Mouse (Mus musculus) embryo, embryonic 10.5 days (tissue): ENCODE data around the gene Hist1h3f.
"Not testable (repeated sequence)": the region's sequence is repeated elsewhere in the genome, so short reads cannot be mapped to it uniquely, and the experiment has no call there.

Source experiments
- DNase-seq: peaks from one replicate; pipeline ENCODE4 v3.0.0-alpha.2; 2015; ENCODE audit warnings: low spot score

Hist1h3f gene

DNA sequence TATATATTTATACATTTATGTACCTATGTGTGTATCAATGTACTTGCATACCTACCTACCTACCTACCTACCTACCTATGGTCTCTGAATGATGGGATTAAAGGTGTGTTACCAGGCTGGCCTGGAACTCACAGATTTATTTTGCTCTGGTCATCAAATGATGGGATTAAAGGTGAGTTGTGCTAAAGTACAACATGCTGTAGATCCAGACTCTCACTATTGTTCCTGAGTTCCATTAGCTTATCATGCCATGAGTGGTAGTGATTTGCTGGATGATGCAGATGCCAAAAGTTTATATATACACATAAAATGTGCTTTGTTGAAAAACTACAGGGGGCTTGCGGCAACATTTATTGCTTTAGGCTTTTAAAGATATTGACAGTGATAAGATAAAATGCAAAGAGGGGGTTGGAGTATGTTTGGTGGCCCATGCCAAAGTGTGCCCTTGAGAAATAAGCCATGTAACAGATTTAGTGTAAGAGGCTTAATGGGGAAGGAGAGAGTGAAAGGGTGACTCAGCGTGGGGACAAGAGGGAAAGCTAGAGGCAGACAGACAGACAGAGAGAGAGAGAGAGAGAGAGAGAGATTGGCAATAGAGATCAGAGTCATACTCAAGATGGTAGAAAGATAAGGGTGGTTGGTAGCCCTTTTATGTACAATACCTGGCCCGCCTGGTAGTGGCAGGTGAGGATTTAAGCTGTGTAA lies 6.7 kb upstream of the Hist1h3f start:
- DNase-seq: peak; percentile 22

DNA sequence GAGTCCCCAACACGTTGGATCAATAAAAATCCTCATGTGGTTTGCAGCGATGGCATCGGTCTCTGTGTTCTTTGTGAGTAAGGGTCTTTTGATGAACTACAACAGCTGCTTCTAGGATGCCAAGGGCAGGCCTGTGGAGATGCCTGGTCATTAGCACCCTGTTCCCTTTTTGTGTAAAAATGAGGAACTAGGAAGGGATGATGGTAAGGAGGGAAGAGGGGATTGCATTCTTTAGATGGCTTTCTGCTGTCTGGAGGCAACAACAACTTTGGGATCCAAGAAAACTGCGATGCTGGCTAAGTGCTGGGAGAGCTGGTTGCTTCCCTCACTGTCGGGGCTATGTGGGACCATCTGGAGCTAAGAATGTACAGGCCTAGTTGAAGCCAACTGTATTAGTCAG lies 5.6 kb upstream of the Hist1h3f start:
- DNase-seq: no peak

DNA sequence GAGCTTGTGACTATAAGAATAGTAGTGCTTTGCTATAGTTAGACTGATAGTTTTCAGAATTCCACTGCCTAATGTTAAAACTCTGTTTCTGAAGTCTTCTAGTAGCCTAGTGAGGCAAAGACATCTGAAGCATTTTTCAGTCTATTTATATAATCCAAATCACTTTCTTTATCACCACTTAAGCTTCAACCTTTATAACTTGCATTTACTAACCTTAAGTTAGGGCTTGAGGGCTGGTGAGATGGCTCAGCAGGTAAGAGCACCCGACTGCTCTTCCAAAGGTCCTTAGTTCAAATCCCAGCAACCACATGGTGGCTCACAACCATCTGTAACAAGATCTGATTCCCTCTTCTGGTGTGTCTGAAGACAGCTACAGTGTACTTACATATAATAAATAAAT lies 4.0 kb upstream of the Hist1h3f start:
- not testable (repeated sequence) for DNase-seq

DNA sequence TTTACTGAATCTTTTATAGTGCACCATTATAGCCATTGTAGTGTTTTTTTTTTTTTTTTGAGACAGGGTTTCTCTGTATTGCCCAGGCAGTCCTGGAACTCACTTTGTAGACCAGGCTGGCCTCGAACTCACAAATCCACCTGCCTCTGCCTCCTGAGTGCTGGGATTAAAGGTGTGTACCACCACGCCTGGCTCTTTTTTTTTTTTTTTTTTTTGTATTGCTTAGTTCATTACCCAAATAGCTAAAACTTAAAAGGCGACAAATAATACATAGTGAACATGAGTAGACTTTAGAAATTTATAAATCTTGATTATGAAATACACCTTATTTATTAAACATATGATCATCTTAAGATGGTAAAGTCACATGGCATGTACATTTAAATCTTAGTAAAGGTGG lies 2.4 kb upstream of the Hist1h3f start:
- DNase-seq: no peak

DNA sequence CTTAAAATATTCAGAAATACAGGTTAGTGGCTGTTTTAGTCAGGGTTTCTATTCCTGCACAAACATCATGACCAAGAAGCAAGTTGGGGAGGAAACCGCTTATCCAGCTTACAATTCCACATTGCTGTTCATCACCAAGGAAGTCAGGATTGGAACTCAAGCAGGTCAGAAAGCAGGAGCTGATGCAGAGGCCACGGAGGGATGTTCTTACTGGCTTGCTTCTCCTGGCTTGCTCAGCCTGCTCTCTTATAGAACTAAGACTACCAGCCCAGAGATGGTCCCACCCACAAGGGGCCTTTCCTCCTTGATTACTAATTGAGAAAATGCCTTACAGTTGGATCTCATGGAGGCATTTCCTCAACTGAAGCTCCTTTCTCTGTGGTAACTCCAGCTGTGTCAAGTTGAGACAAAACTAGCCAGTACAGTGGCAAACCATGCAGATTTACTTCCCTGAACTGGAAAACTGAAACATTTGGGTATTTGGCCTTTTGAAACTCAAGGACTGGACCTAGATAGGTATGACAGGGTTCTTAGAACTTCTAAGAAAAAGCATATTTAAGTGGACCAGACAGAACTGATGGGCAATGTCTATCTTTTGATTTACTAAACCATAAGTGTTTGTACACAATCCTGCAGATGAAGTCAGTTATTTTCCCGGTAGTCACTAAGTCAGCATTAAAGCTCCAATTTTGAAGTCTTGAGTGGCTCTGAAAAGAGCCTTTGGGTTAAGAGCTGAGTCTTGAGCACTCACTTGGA lies 1.4 kb upstream of the Hist1h3f start:
- DNase-seq: peak; percentile 64

DNA sequence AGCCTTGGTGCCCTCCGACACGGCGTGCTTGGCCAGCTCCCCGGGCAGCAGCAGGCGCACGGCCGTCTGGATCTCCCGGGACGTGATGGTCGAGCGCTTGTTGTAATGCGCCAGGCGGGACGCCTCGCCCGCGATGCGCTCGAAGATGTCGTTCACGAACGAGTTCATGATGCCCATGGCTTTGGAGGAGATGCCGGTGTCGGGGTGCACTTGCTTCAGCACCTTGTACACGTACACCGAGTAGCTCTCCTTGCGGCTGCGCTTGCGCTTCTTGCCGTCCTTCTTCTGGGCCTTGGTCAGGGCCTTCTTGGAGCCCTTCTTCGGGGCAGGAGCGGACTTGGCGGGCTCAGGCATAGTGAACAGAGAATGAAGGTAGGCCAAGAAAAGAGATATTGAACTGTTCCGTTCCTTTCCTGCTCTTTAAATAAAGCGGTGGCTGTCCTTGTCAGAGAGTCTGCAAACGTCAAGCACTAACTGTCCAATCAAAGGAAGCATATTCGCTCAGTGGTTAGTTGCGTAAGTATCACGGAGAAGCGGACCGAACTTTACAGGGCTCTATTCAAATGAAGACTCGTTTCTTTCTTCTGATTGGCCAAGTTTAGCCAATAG lies 749 bp upstream of the Hist1h3f start, which contains the start of gene Hist1h2bh:
Gene Hist1h2bh, minus strand, starts transcription at position 394 of the 609 bp plus-strand sequence.
- DNase-seq: peak; percentile 95

DNA sequence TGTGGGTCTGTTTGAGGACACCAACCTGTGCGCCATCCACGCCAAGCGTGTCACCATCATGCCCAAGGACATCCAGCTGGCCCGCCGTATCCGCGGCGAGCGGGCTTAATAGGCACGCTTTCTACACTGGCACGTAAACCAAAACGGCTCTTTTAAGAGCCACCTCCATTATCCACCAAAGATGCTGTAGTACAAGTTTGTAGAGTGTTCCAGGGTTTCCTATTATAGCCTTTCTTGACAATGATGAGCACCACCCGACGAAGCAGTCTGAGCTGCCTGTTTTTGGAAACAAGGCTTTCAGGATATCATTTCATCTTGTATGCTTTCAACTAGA lies 902 bp downstream of the Hist1h3f start:
- DNase-seq: not testable (repeated sequence)

DNA sequence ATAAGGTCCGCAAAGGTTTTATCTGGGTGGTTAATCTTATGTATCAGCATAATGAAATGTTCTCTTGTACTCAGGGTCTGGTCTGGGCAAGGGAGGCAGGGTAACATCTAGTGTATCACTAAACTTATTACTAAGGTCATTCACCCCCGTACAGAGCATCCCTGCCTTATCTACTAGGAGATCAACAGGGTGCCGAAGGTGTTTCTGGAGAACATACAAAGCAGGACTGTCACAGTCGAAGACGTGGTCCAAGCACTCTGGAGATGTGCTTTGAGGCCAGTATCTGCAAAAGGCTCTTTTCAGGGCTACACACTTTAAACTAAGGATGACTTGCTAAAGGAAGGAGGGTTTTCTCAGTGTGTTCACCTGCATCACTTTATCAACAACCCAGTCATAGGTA lies 2.8 kb downstream of the Hist1h3f start:
- DNase-seq: no peak

DNA sequence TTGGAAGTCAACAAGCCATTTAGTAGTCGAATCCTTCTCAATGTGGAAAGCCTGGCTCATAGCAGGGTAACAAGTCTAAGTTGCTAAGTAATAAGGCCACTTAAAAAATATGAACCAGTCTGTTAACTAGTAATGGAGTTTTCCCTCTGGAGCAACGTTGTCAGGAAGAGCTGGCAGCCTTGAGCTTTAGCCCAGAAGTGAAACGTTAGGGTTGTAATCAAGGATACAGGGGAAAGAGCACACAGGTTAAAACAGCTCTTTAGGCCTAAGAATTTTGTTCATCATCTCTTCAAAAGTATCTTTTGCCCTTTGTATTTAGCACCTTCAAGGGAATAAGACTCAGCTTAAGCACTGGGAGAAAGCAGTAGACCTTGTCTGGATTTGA lies 6.9 kb downstream of the Hist1h3f start:
- DNase-seq: peak; percentile 82

DNA sequence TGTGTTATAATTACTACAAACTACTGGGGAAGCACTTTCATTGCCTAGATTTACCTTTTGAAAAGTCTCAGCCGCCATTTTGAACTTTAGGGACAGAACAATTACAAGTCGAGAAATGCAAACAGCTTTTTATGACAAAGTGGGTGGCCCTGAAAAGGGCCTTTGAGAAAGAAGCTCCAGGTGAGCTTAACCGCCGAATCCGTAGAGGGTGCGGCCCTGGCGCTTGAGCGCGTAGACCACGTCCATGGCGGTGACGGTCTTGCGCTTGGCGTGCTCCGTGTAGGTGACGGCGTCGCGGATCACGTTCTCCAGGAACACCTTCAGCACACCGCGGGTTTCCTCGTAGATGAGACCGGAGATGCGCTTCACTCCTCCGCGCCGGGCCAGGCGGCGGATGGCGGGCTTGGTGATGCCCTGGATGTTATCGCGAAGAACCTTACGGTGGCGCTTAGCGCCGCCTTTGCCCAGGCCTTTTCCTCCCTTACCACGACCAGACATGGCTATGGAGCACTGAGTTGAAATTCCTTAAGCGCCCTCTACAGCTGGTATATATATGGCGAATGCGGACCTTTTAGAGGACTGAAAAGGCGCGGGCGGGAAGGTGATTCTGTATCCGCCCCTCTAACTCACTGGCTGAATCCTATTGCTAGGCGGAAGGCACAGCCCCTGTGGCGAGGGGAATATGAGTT lies 7.4 kb downstream of the Hist1h3f start, which contains the start of gene Hist1h4f:
Gene Hist1h4f, minus strand, starts transcription at position 503 of the 689 bp plus-strand sequence.
- DNase-seq: peak; percentile 98

DNA sequence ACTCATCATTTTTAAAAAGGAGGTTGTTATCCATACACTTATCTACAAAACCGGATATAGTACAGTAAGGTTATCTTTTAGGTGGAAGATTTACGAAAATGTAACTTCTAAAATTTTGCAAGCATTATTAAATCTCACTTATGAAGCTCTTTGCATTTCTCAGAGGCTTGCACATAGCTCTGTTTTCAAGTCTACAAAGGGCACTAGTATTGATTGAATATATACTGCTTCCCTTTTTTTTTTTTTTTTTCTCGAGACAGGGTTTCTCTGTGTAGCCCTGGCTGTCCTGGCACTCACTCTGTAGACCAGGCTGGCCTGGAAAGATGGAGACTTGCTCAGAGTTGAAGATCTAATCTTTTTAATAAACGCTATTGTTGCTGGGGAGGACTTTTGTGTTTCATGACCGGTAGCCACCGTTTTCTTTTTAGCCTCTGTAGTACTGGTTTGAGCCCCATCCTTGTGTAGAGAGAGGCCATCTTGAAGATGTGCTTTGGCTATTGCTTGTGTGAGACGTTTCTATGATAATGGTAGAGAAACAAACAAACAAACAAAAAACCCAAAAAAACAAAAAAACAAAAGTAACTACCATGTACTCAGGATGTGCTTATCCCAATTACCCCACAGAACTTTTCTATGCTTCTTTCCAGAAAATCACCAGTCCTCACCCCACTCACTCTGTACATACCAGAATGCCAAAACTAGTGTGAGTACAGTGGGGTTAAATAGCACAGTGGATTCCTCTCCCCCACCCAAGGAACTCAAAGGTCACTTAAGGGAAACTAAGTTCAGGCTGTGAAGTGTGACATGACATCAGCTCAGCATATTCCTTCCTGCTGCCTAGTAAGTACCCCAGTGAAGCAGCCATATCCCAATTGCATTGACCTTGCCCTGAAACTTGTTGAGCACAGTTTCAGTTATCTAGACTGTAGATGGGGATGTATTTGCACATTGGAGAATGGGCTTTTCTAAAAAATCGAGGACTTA lies 8.4 kb downstream of the Hist1h3f start:
- no peak for DNase-seq

DNA sequence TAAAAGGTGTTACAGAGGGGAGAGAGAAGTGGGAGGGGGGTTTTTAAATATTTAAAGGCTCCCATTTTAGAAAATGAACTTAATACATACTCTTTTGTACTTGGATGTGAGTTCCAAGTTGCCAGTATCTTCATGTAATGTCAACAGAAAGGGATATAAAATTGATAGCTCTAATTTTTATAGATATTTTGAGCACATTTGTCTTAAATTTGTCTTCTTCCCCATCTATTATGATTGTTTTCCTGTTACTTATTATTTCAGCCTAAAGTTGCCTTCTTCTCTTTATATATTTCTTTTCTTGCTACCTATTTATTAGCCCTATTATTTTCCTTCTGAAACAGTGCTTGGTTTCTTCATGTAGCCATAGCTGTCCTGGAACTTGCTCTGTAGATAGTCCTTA lies 9.1 kb downstream of the Hist1h3f start, which contains the start of gene Hist1h1d:
Gene Hist1h1d, plus strand, starts transcription at position 301 of the 400 bp plus-strand sequence.
- DNase-seq: no peak

DNA sequence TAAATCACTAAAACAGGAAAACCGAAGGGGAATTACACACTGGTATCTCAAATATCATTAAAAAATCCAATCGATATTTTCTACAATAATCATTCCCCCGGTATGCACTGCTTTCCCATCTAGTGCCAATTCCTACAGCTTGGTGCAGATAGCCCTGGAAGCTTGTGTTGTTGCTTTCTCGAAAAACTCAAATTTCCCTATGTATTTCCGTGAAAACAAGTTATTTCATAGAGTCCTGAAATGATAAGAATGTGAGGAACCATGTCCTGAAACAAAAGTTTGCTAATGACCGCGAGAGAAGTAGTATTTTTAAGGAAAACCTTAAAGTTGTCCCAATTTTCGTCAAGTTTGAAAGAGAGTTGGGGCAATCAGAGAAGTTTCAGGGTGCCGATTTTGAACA lies 10.5 kb downstream of the Hist1h3f start:
- DNase-seq: peak; percentile 71

DNA sequence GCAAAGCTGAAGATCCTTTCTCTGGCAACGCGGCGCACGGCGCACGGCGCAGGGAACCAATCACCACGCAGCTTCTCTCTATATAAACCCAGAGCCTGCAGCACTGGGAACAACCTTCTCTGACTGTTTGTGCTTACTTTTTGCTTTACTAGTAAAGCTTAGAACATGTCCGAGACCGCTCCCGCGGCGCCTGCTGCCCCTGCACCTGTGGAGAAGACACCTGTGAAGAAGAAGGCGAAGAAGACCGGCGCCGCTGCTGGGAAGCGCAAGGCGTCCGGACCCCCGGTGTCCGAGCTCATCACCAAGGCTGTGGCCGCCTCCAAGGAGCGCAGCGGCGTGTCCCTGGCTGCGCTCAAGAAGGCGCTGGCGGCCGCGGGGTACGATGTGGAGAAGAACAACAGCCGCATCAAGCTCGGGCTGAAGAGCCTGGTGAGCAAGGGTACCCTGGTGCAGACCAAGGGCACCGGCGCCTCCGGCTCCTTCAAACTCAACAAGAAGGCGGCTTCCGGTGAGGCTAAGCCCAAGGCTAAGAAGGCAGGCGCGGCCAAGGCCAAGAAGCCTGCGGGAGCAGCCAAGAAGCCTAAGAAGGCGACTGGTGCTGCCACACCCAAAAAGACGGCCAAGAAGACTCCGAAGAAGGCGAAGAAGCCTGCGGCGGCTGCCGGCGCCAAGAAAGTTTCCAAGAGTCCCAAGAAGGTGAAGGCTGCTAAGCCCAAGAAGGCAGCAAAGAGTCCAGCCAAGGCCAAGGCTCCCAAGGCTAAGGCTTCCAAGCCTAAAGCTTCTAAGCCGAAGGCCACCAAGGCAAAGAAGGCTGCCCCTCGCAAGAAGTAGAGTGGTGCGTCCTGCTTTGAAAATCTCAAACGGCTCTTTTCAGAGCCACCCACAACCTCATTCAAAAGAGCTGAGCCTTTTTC lies 11.3 kb downstream of the Hist1h3f start:
- DNase-seq: peak; percentile 97

DNA sequence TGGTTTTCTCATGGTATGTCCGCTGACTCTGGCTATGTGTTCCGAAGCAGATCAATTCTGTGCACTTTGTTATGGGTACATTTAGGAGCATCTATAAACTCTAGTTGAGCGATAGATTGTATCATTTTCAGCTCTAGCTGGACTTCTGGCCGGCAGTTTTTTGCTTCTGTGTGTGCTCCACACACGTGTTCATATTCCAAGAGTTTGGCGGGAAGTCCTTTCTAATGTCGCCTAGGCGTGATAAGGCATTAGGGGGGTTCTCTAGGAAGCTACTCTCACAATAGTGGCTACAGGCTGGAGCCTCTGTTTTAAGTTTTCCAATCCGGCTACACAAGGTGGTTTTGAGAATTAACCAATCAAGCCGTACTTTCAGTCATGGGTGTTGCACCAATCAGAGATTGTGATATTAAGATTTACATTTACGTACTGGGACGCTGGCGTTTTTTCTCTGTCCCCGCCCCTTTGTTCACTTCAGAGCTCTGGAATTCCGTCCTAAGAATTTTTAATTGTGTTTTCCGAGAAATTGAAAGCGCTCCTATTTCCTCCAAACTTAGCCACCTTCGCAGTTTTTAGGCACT lies 12.1 kb downstream of the Hist1h3f start:
- peak; percentile 96 for DNase-seq

DNA sequence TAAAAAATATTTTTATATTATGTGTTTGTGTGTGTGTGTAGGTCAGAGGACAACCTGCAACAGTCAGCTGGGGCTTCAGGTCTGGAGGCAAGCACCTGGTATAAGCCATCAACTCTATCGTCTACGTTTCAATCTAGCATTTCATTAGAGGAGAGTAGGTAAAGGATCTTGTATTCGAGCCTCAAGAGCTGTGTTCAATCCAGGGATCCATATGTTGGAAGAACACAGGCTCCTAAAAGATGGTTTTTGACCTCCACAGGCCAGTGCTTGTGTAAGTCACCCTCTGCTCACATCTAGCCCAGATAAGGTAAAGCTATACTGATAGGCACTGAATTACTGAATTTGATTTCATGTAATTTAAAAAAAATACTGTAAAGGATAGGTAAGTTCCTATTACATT lies 13.1 kb downstream of the Hist1h3f start:
- no peak for DNase-seq

DNA sequence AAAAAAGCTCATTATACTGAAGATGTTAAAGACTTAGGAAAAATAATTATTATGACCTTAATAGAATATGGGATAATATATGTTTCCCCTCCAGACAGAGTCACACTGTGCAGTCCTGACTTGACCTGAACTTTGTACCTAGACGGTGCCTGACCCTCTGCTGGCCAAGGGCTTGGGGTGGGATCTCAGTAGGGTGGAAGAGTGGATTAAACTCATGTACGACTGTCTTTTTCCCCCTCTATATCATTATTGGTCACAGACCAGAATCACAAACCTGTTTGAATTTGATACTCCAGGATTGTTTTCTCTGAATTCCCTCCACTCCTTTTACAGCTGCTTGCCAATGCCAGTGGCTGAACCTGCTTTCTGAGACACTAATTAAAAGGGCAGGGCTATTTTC lies 16.8 kb downstream of the Hist1h3f start:
- DNase-seq: peak; percentile 50

DNA sequence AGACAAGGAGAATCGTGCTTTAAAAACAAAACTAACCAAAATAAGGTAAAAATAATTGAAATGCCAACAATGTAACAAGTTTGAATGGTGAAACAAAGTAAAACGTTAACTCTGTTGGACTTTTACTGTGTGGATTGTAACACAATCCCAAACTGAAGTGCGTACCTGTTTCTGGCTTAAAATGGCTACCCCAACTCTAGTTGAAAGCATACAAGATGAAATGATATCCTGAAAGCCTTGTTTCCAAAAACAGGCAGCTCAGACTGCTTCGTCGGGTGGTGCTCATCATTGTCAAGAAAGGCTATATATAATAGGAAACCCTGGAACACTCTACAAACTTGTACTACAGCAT lies 17.7 kb downstream of the Hist1h3f start:
- not testable (repeated sequence) for DNase-seq

DNA sequence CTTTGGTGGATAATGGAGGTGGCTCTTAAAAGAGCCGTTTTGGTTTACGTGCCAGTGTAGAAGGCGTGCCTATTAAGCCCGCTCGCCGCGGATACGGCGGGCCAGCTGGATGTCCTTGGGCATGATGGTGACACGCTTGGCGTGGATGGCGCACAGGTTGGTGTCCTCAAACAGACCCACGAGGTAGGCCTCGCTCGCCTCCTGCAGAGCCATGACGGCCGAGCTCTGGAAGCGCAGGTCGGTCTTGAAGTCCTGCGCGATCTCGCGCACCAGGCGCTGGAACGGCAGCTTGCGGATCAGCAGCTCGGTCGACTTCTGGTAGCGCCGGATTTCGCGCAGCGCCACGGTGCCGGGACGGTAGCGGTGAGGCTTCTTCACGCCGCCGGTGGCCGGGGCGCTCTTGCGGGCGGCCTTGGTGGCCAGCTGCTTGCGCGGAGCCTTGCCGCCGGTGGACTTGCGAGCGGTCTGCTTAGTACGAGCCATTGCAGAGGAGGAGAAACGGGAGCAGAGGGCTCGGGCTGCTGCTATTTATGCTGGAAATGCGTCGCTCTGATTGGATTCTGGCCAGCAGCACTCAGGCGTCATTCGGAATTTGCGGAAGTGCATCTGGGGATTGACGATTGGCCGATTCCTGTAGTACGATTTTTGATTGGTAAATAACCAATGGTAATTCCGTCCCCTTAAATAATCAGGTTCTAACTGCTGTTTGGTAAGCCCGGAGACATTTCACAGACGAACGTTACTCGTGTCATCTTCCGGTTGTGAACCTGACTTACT lies 18.2 kb downstream of the Hist1h3f start, which contains the start of gene Hist1h3e:
Gene Hist1h3e, minus strand, starts transcription at position 487 of the 777 bp plus-strand sequence.
- peak; percentile 97 for DNase-seq
